Mouse (Mus musculus) lung, embryonic 16.5 days (tissue): ENCODE data around the gene Nalcn. TPM values are rescaled to one million over a fixed set of nuclear protein-coding genes. Genes with fewer than 3 reads are reported as not detected.

ENCODE experiments used
- ATAC-seq: fragments of 200-750 bp; cut with Nextera tagmentation; 2 replicates; pipeline ENCODE4 v1.8.0; 2017; ENCODE audit warnings: low read depth, mild to moderate bottlenecking, moderate library complexity
- H3K27ac ChIP-seq: fragments of 300-500 bp; sonication (generic); 2 replicates; pipeline ENCODE4 v1.5.1; 2014; ENCODE audit warnings: mild to moderate bottlenecking, control low read depth, low read length
- H3K27me3 ChIP-seq: fragments of 300-500 bp; sonication (generic); 2 replicates; pipeline ENCODE4 v1.6.1; 2014; ENCODE audit warnings: low read depth, low read length, mixed read lengths; ENCODE audit not compliant: control insufficient read depth, insufficient read depth
- H3K36me3 ChIP-seq: fragments of 300-500 bp; sonication (generic); 2 replicates; pipeline ENCODE4 v1.6.1; 2014; ENCODE audit warnings: low read length; ENCODE audit not compliant: control insufficient read depth, insufficient read depth
- H3K4me1 ChIP-seq: fragments of 300-500 bp; sonication (generic); replicated peaks from 2 replicates; pipeline ENCODE4 v1.6.1; 2014; ENCODE audit warnings: low read length, mixed read lengths; ENCODE audit not compliant: control insufficient read depth, insufficient read depth
- H3K4me2 ChIP-seq: fragments of 300-500 bp; sonication (generic); 2 replicates; pipeline ENCODE4 v1.6.1; 2014; ENCODE audit warnings: low read depth, low read length, control low read depth
- H3K4me3 ChIP-seq: fragments of 300-500 bp; sonication (generic); 2 replicates; pipeline ENCODE4 v1.5.1; 2014; ENCODE audit warnings: mild to moderate bottlenecking, low read length, control low read depth
- H3K9ac ChIP-seq: fragments of 300-500 bp; sonication (generic); 2 replicates; pipeline ENCODE4 v1.6.1; 2014; ENCODE audit warnings: low read length, control low read depth
- H3K9me3 ChIP-seq: fragments of 300-500 bp; sonication (generic); 2 replicates; pipeline ENCODE4 v1.6.1; 2016; ENCODE audit warnings: low read length; ENCODE audit not compliant: control insufficient read depth
- WGBS: fragments of 180-500 bp; shearing (Covaris S2); extraction: QIAGEN DNeasy Blood & Tissue Kit; methylation state at CpG from one replicate; pipeline ENCODE4 v1.1.7; 2014; 5-methylcytosine and 5-hydroxymethylcytosine counted together
- polyA plus RNA-seq: library from polyadenylated mRNA; unstranded; fragments of >200 nt; fragmentation: Nextera tagmentation; extraction: Ambion mirVana; gene quantifications from 2 replicates; pipeline ENCODE4 v1.2.1, GENCODE M21; 2015

Nalcn gene
- polyA plus RNA-seq, 1 experiment from 2014 or later = 0.24 TPM

GRCm38 (mm10) chr14:123595265-123595664 lies 31.7 kb downstream of the Nalcn start:
- Histone ChIP-seq H3K4me1 (no peaks in the 10 kb centered on the region), H3K36me3 (no peaks in the 10 kb centered on the region), H3K4me3 (no peak overlapping the region), H3K4me2 (no peak overlapping the region), H3K9ac (no peak overlapping the region), H3K27me3 (no peaks in the 10 kb centered on the region), H3K9me3 (no peaks in the 10 kb centered on the region), H3K27ac (no peak overlapping the region)
- ATAC-seq = no peak
- 36% methylated on average over 3 of the region's 3 CpGs for WGBS

GRCm38 (mm10) chr14:123587412-123587811 lies 39.5 kb downstream of the Nalcn start:
- Histone ChIP-seq H3K9me3 (no peaks in the 10 kb centered on the region), H3K36me3 (no peaks in the 10 kb centered on the region), H3K9ac (no peak overlapping the region), H3K4me2 (no peak overlapping the region), H3K4me3 (no peak overlapping the region), H3K27me3 (no peaks in the 10 kb centered on the region), H3K27ac (no peak overlapping the region), H3K4me1 (no peaks in the 10 kb centered on the region)
- no peak for ATAC-seq

GRCm38 (mm10) chr14:123582433-123582832 lies 44.5 kb downstream of the Nalcn start:
- H3K27me3 ChIP-seq = no peaks in the 10 kb centered on the region
- no peak overlapping the region for H3K9ac ChIP-seq
- no peak overlapping the region for H3K27ac ChIP-seq
- H3K4me2 ChIP-seq = no peak overlapping the region
- no peaks in the 10 kb centered on the region for H3K4me1 ChIP-seq
- no peaks in the 10 kb centered on the region for H3K9me3 ChIP-seq
- no peak overlapping the region for H3K4me3 ChIP-seq
- no peaks in the 10 kb centered on the region for H3K36me3 ChIP-seq
- ATAC-seq = no peak
- 85% methylated on average over 2 of the region's 2 CpGs for WGBS

- no peak for ATAC-seq
- Histone ChIP-seq H3K27me3 (no peaks in the 10 kb centered on the region), H3K9ac (no peak overlapping the region), H3K9me3 (no peaks in the 10 kb centered on the region), H3K36me3 (no peaks in the 10 kb centered on the region), H3K4me2 (no peak overlapping the region), H3K27ac (no peak overlapping the region), H3K4me1 (no peaks in the 10 kb centered on the region), H3K4me3 (no peak overlapping the region)
- 67% methylated on average over 4 of the region's 4 CpGs for WGBS
Measured at GRCm38 (mm10) chr14:123575356-123575755, 51.6 kb downstream of the Nalcn start.

- H3K4me2 ChIP-seq = no peak overlapping the region
- no peaks in the 10 kb centered on the region for H3K27me3 ChIP-seq
- H3K4me1 ChIP-seq = no peaks in the 10 kb centered on the region
- H3K27ac ChIP-seq = no peak overlapping the region
- no peaks in the 10 kb centered on the region for H3K36me3 ChIP-seq
- H3K9ac ChIP-seq = no peak overlapping the region
- no peaks in the 10 kb centered on the region for H3K9me3 ChIP-seq
- no peak overlapping the region for H3K4me3 ChIP-seq
- no peak for ATAC-seq
Measured at GRCm38 (mm10) chr14:123574936-123575335, 52.0 kb downstream of the Nalcn start.

- Histone ChIP-seq H3K36me3 (no peaks in the 10 kb centered on the region), H3K27me3 (no peaks in the 10 kb centered on the region), H3K4me1 (no peaks in the 10 kb centered on the region), H3K27ac (no peak overlapping the region), H3K9ac (no peak overlapping the region), H3K9me3 (no peaks in the 10 kb centered on the region), H3K4me3 (no peak overlapping the region), H3K4me2 (no peak overlapping the region)
- 53% methylated on average over 2 of the region's 2 CpGs for WGBS
- no peak for ATAC-seq
Measured at GRCm38 (mm10) chr14:123566599-123566998, 60.3 kb downstream of the Nalcn start.

GRCm38 (mm10) chr14:123555533-123555932 lies 71.4 kb downstream of the Nalcn start:
- Histone ChIP-seq H3K9ac (no peak overlapping the region), H3K4me2 (no peak overlapping the region), H3K36me3 (no peaks in the 10 kb centered on the region), H3K27me3 (no peaks in the 10 kb centered on the region), H3K4me1 (no peaks in the 10 kb centered on the region), H3K4me3 (no peak overlapping the region), H3K27ac (no peak overlapping the region), H3K9me3 (no peaks in the 10 kb centered on the region)
- ATAC-seq = no peak

GRCm38 (mm10) chr14:123554936-123555335 lies 72.0 kb downstream of the Nalcn start:
- Histone ChIP-seq H3K36me3 (no peaks in the 10 kb centered on the region), H3K27ac (no peak overlapping the region), H3K4me3 (no peak overlapping the region), H3K9ac (no peak overlapping the region), H3K4me2 (no peak overlapping the region), H3K9me3 (no peaks in the 10 kb centered on the region), H3K27me3 (no peaks in the 10 kb centered on the region), H3K4me1 (no peaks in the 10 kb centered on the region)
- 61% methylated on average over 4 of the region's 4 CpGs for WGBS
- no peak for ATAC-seq

GRCm38 (mm10) chr14:123542362-123542761 lies 84.6 kb downstream of the Nalcn start:
- no peaks in the 10 kb centered on the region for H3K36me3 ChIP-seq
- H3K4me2 ChIP-seq = no peak overlapping the region
- no peaks in the 10 kb centered on the region for H3K4me1 ChIP-seq
- no peak overlapping the region for H3K27ac ChIP-seq
- H3K4me3 ChIP-seq = no peak overlapping the region
- H3K9ac ChIP-seq = no peak overlapping the region
- ATAC-seq = no peak
- no peaks in the 10 kb centered on the region for H3K27me3 ChIP-seq
- no peaks in the 10 kb centered on the region for H3K9me3 ChIP-seq

GRCm38 (mm10) chr14:123535636-123536035 lies 91.3 kb downstream of the Nalcn start:
- no peaks in the 10 kb centered on the region for H3K27me3 ChIP-seq
- no peak overlapping the region for H3K9ac ChIP-seq
- no peak for ATAC-seq
- no peaks in the 10 kb centered on the region; the same call in 1 of the 2 replicates for H3K4me1 ChIP-seq
- no peaks in the 10 kb centered on the region for H3K9me3 ChIP-seq
- WGBS = 57% methylated on average over 2 of the region's 2 CpGs
- H3K36me3 ChIP-seq = no peaks in the 10 kb centered on the region
- H3K27ac ChIP-seq = no peak overlapping the region
- no peak overlapping the region for H3K4me2 ChIP-seq
- H3K4me3 ChIP-seq = no peak overlapping the region
